8 mouse cellular contexts compared by ENCODE assay signal in the genomic region with DNA sequence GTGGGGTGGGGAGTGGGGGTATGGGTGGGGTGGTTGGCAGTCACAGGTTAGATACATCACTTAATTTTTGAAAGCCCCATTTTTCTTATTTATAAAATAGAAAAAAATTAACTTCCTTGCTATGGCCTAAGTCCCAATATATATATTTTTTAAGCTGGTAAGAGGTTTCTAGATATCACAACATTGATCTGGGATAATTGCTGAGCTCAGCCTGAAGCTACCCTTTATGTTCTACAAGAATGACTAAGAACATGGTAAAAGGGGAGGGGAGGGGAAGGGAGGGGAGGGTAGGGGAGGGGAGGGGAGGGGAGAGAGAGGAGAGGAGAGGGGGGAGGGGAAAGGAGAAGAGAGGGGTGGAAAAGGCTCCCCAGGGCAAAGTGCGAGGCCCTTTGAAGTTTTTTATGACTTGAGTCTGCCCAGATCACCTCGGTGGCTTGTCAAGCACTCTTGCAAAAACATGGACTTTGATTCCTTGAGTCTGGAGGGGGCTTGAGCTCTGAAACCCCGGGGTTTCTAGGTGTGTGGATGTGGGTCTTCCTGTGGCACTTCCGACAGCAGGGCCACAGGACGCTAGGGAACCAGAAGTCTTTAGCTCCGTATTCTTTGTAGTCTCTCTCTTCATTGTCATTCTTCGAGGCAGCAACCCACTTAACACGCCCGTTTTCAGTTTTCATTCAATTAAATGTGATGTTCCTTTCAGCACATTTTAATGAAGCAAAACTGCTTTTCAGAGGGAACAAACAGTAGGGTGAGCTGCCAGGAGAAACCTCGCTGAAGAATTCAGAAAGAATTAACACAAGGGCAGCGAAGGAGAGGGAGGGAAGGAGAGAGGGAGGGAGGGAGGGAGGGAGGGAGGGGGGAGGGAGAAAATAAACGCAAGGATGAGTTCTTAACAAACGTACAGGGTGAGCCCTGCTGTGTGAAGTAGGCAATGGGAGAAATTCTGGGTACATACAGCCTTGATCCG. TPM values are rescaled to one million over a fixed set of nuclear protein-coding genes. Genes with fewer than 3 reads are reported as not detected.
DNase-seq lines count a peak whose midpoint lies in the region; ATAC-seq lines count a peak whose summit lies in the region.

No protein-coding gene starts in this region.

- H3K4me2 ChIP-seq in hindbrain, embryonic 11.5 days (replicated peaks; ENCODE audit: low read depth, low read length): peak overlapping the region; percentile 22; the same call in 1 of the 2 replicates
- peak overlapping the region; percentile 15; the same call in 1 of the 2 replicates for H3K4me2 ChIP-seq in limb, embryonic 11.5 days (ENCODE audit: low read depth, severe bottlenecking)

- no peaks in the 10 kb centered on the region for H3K36me3 ChIP-seq in hindbrain, embryonic 11.5 days (ENCODE audit: control insufficient read depth, insufficient read depth, low read length)
- no peaks in the 10 kb centered on the region for H3K36me3 ChIP-seq in limb, embryonic 11.5 days (ENCODE audit: control insufficient read depth, insufficient read depth, low read length)

- ATAC-seq in hindbrain, embryonic 11.5 days (ENCODE audit: low FRiP score): peak; percentile 54
- ATAC-seq in limb, embryonic 11.5 days (ENCODE audit: insufficient number of reproducible peaks, low FRiP score, low TSS enrichment, low read depth): no peak

- 0 out of 2 replicates have a peak, but pooled peaks cover 2% of the 10 kb centered on the region for H3K4me1 ChIP-seq in hindbrain, embryonic 11.5 days (replicated peaks; ENCODE audit: control insufficient read depth, insufficient read depth, low read length)
- peaks cover 14% of the 10 kb centered on the region for H3K4me1 ChIP-seq in limb, embryonic 11.5 days (ENCODE audit: control insufficient read depth, insufficient read depth, low read length)

- peak; percentile 36 for DNase-seq in heart, adult 11 months
- DNase-seq in heart, postnatal 10 days: no peak
- DNase-seq in ZHBTc4 (ENCODE audit: low read depth, low spot score): peak; percentile 77
- peak; percentile 35 for DNase-seq in hindbrain, embryonic 11.5 days (ENCODE audit: low spot score)
- peak; percentile 68 for DNase-seq in limb, embryonic 11.5 days (ENCODE audit: low spot score)
- DNase-seq in retina, embryonic 14.5 days (ENCODE audit: low spot score): peak; percentile 50
- DNase-seq in ovary, adult 18-20 months (ENCODE audit: low spot score): no peak
- DNase-seq in cerebellum, postnatal 10 days: no peak

- WGBS in hindbrain, embryonic 11.5 days: 2% methylated on average over 14 of the region's 14 CpGs
- WGBS in limb, embryonic 11.5 days: 2% methylated on average over 14 of the region's 14 CpGs

- H3K9me3 ChIP-seq in hindbrain, embryonic 11.5 days (ENCODE audit: control insufficient read depth, low read length): no peaks in the 10 kb centered on the region
- H3K9me3 ChIP-seq in limb, embryonic 11.5 days (ENCODE audit: control insufficient read depth, low read length): no peaks in the 10 kb centered on the region

- intact Hi-C loops in heart, postnatal 10 days (cut with DNase I): no loop called here

- no peak overlapping the region for H3K27ac ChIP-seq in hindbrain, embryonic 11.5 days (ENCODE audit: low read depth, low read length)
- H3K27ac ChIP-seq in limb, embryonic 11.5 days (replicated peaks; ENCODE audit: low read depth, low read length): 0 out of 2 replicates have a peak overlapping the region, but pooled peaks have one; percentile 32

- H3K9ac ChIP-seq in hindbrain, embryonic 11.5 days (ENCODE audit: low read depth, low read length): no peak overlapping the region
- no peak overlapping the region for H3K9ac ChIP-seq in limb, embryonic 11.5 days (ENCODE audit: low read length)

- no peak overlapping the region for H3K4me3 ChIP-seq in hindbrain, embryonic 11.5 days (ENCODE audit: low read depth, low read length)
- no peak overlapping the region for H3K4me3 ChIP-seq in limb, embryonic 11.5 days (ENCODE audit: low read depth, low read length)

- H3K27me3 ChIP-seq in hindbrain, embryonic 11.5 days (ENCODE audit: control insufficient read depth, insufficient read depth, low read length): no peaks in the 10 kb centered on the region
- no peaks in the 10 kb centered on the region for H3K27me3 ChIP-seq in limb, embryonic 11.5 days (ENCODE audit: control insufficient read depth, insufficient read depth, low read length)

RNA-seq across cellular contexts. Expression of a gene that starts 33.1 kb away (rescaled TPM):
- total RNA-seq in heart, postnatal 10 days (2021): 10 to 100 TPM; 16.2 to 16.6 TPM
- polyA plus RNA-seq in hindbrain, embryonic 11.5 days (2014; fragmentation: Nextera tagmentation; extraction: Ambion mirVana): 11.1 and 13.7 TPM in 2 replicates
- polyA plus RNA-seq in limb, embryonic 11.5 days (2014; fragmentation: Nextera tagmentation; extraction: Ambion mirVana): 7.8 and 8.2 TPM in 2 replicates

Comparison
In these comparisons a context has a peak if more than half of its experiments do, and no peak if none do; other contexts are left out.
1. DNase-seq: peak in heart, adult 11 months (single experiment), ZHBTc4 (single experiment), hindbrain, embryonic 11.5 days (single experiment), limb, embryonic 11.5 days (single experiment) and retina, embryonic 14.5 days (single experiment); none in heart, postnatal 10 days (0 of 2), ovary, adult 18-20 months (single experiment) and cerebellum, postnatal 10 days (0 of 2).